Mouse (Mus musculus) stomach, postnatal 0 days (tissue): ENCODE results near the gene Zfp365. TPM values are rescaled to one million over a fixed set of nuclear protein-coding genes. Genes with fewer than 3 reads are reported as not detected.

Source experiments
- ATAC-seq: fragments of 200-750 bp; cut with Nextera tagmentation; 2 replicates; pipeline ENCODE4 v1.8.0; 2017; ENCODE audit not compliant: low FRiP score, low TSS enrichment
- DNase-seq: peaks from one replicate; pipeline ENCODE4 v3.0.0-alpha.2; 2016; ENCODE audit warnings: low spot score
- H3K27ac ChIP-seq: fragments of 300-500 bp; sonication (generic); replicated peaks from 2 replicates; pipeline ENCODE4 v1.5.1; 2014; ENCODE audit warnings: mild to moderate bottlenecking, control low read depth
- H3K27me3 ChIP-seq: fragments of 300-500 bp; sonication (generic); 2 replicates; pipeline ENCODE4 v1.6.1; 2014; ENCODE audit warnings: low read length; ENCODE audit not compliant: control insufficient read depth, insufficient read depth
- H3K36me3 ChIP-seq: fragments of 300-500 bp; sonication (generic); 2 replicates; pipeline ENCODE4 v1.6.1; 2014; ENCODE audit warnings: low read length, mixed read lengths; ENCODE audit not compliant: control insufficient read depth, insufficient read depth
- H3K4me1 ChIP-seq: fragments of 300-500 bp; sonication (generic); replicated peaks from 2 replicates; pipeline ENCODE4 v1.6.1; 2014; ENCODE audit warnings: antibody characterized with exemption; ENCODE audit not compliant: control insufficient read depth, insufficient read depth
- H3K4me2 ChIP-seq: fragments of 300-500 bp; sonication (generic); replicated peaks from 2 replicates; pipeline ENCODE4 v1.6.1; 2014; ENCODE audit warnings: low read depth, mild to moderate bottlenecking, control low read depth, moderate library complexity
- H3K4me3 ChIP-seq: fragments of 300-500 bp; sonication (generic); 2 replicates; pipeline ENCODE4 v1.5.1; 2014; ENCODE audit warnings: low read depth, low read length, control low read depth
- H3K9ac ChIP-seq: fragments of 300-500 bp; sonication (generic); 2 replicates; pipeline ENCODE4 v1.6.1; 2014; ENCODE audit warnings: mild to moderate bottlenecking, low read length, control low read depth, mixed read lengths
- H3K9me3 ChIP-seq: fragments of 300-500 bp; sonication (generic); 2 replicates; pipeline ENCODE4 v1.6.1; 2016; ENCODE audit warnings: low read length; ENCODE audit not compliant: control insufficient read depth
- CTCF ChIP-seq: IDR thresholded peaks from 2 replicates; pipeline ENCODE4 v1.5.1; 2016; ENCODE audit warnings: antibody characterized with exemption, low read depth, mild to moderate bottlenecking, moderate library complexity
- EP300 ChIP-seq: optimal IDR thresholded peaks from 2 replicates; pipeline ENCODE3; 2016; ENCODE audit warnings: antibody characterized with exemption
- WGBS: fragments of 180-500 bp; shearing (Covaris S2); extraction: QIAGEN DNeasy Blood & Tissue Kit; methylation state at CpG from one replicate; pipeline ENCODE4 v1.1.7; 2014; 5-methylcytosine and 5-hydroxymethylcytosine counted together
- polyA plus RNA-seq: library from polyadenylated mRNA; unstranded; fragments of >200 nt; fragmentation: Nextera tagmentation; extraction: Ambion mirVana; gene quantifications from 2 replicates; pipeline ENCODE4 v1.2.1, GENCODE M21; 2015

The Zfp365 gene
- polyA plus RNA-seq, 1 experiment from 2014 or later: 0.57 TPM

GRCm38 (mm10) chr10:67852411-67852810 is 60.1 kb downstream of the Zfp365 start:
- no peaks in the 10 kb centered on the region for H3K36me3 ChIP-seq
- no peak overlapping the region for H3K27ac ChIP-seq
- no peak overlapping the region for H3K4me2 ChIP-seq
- H3K9ac ChIP-seq: no peak overlapping the region
- DNase-seq: no peak
- TF ChIP-seq EP300 (no peak), CTCF (no peak)
- no peaks in the 10 kb centered on the region for H3K4me1 ChIP-seq
- H3K9me3 ChIP-seq: no peaks in the 10 kb centered on the region
- H3K27me3 ChIP-seq: no peaks in the 10 kb centered on the region
- H3K4me3 ChIP-seq: no peak overlapping the region
- no peak for ATAC-seq
- 66% methylated on average over 6 of the region's 6 CpGs for WGBS

GRCm38 (mm10) chr10:67851079-67851478 is 61.4 kb downstream of the Zfp365 start:
- DNase-seq: no peak
- no peak for ATAC-seq
- no peaks in the 10 kb centered on the region for H3K4me1 ChIP-seq

GRCm38 (mm10) chr10:67846016-67846650 is 66.3 kb downstream of the Zfp365 start:
- no peaks in the 10 kb centered on the region for H3K9me3 ChIP-seq
- no peak overlapping the region for H3K4me3 ChIP-seq
- H3K36me3 ChIP-seq: no peaks in the 10 kb centered on the region
- DNase-seq (peak; percentile 34), ATAC-seq (peak; percentile 77)
- no peak overlapping the region for H3K9ac ChIP-seq
- peak; percentile 8 for TF ChIP-seq EP300
- no peak for TF ChIP-seq CTCF
- no peaks in the 10 kb centered on the region for H3K4me1 ChIP-seq
- peak overlapping the region; percentile 35; the same call in 1 of the 2 replicates for H3K27ac ChIP-seq
- 56% methylated on average over 14 of the region's 14 CpGs for WGBS
- H3K27me3 ChIP-seq: no peaks in the 10 kb centered on the region
- peak overlapping the region; percentile 14; the same call in 1 of the 2 replicates for H3K4me2 ChIP-seq

More at GRCm38 (mm10) chr10:67851079-67851478, 61.4 kb downstream of the Zfp365 start:
- H3K27me3 ChIP-seq: no peaks in the 10 kb centered on the region
- H3K36me3 ChIP-seq: no peaks in the 10 kb centered on the region
- H3K9ac ChIP-seq: no peak overlapping the region
- no peaks in the 10 kb centered on the region for H3K9me3 ChIP-seq
- no peak for TF ChIP-seq CTCF
- no peak for TF ChIP-seq EP300
- H3K4me3 ChIP-seq: no peak overlapping the region
- H3K27ac ChIP-seq: no peak overlapping the region
- H3K4me2 ChIP-seq: no peak overlapping the region
- 66% methylated on average over 6 of the region's 6 CpGs for WGBS

GRCm38 (mm10) chr10:67841596-67841995 is 70.9 kb downstream of the Zfp365 start:
- 79% methylated on average over 10 of the region's 10 CpGs for WGBS

GRCm38 (mm10) chr10:67840735-67841134 is 71.7 kb downstream of the Zfp365 start:
- H3K9me3 ChIP-seq: no peaks in the 10 kb centered on the region
- H3K4me3 ChIP-seq: no peak overlapping the region
- no peak for TF ChIP-seq EP300
- TF ChIP-seq CTCF: no peak
- 83% methylated on average over 4 of the region's 4 CpGs for WGBS
- H3K27me3 ChIP-seq: no peaks in the 10 kb centered on the region
- no peak overlapping the region for H3K27ac ChIP-seq
- no peaks in the 10 kb centered on the region for H3K36me3 ChIP-seq
- no peaks in the 10 kb centered on the region for H3K4me1 ChIP-seq
- ATAC-seq (no peak), DNase-seq (no peak)
- H3K4me2 ChIP-seq: no peak overlapping the region
- H3K9ac ChIP-seq: no peak overlapping the region

More at GRCm38 (mm10) chr10:67841596-67841995, 70.9 kb downstream of the Zfp365 start:
- Histone ChIP-seq H3K9me3 (no peaks in the 10 kb centered on the region), H3K4me1 (no peaks in the 10 kb centered on the region), H3K27me3 (no peaks in the 10 kb centered on the region), H3K4me2 (no peak overlapping the region), H3K4me3 (no peak overlapping the region), H3K9ac (no peak overlapping the region), H3K27ac (no peak overlapping the region), H3K36me3 (no peaks in the 10 kb centered on the region)
- TF ChIP-seq EP300: no peak
- no peak for TF ChIP-seq CTCF
- ATAC-seq (no peak), DNase-seq (no peak)

GRCm38 (mm10) chr10:67839156-67839555 is 73.3 kb downstream of the Zfp365 start:
- H3K27ac ChIP-seq: no peak overlapping the region
- H3K4me1 ChIP-seq: no peaks in the 10 kb centered on the region
- no peak overlapping the region for H3K4me3 ChIP-seq
- no peak for ATAC-seq
- WGBS: 75% methylated on average over 3 of the region's 3 CpGs
- H3K4me2 ChIP-seq: no peak overlapping the region
- TF ChIP-seq EP300: no peak
- no peak for TF ChIP-seq CTCF
- no peaks in the 10 kb centered on the region for H3K36me3 ChIP-seq
- DNase-seq: no peak
- H3K9me3 ChIP-seq: no peaks in the 10 kb centered on the region
- no peaks in the 10 kb centered on the region for H3K27me3 ChIP-seq
- H3K9ac ChIP-seq: no peak overlapping the region
